Mouse (Mus musculus) gastrocnemius, postnatal 4 days (tissue): Measurements from ENCODE around the gene Sdhaf1. TPM values are rescaled to one million over a fixed set of nuclear protein-coding genes. Genes with fewer than 3 reads are reported as not detected.

ENCODE experiments used
- total RNA-seq, 2 experiments: library from RNA; stranded (reverse); gene quantifications; 2 replicates each; pipeline ENCODE4 v1.2.3; 2021

The Sdhaf1 gene
- total RNA-seq, 2 experiments from 2014 or later, result 12.0 to 13.2 TPM

Other genes starting within 250 kb of the Sdhaf1 start
- gene Gm26920, start 233.5 kb downstream of the Sdhaf1 start, total RNA-seq, result not detected
- 1 to 10 TPM; 4.8 to 5.6 TPM for gene Zfp566, start 233.4 kb downstream of the Sdhaf1 start, total RNA-seq
- gene Zfp260, start 229.1 kb downstream of the Sdhaf1 start, total RNA-seq, result 10 to 100 TPM; 52.5 to 65.2 TPM
- gene Zfp382, start 202.0 kb downstream of the Sdhaf1 start, total RNA-seq, result 1 to 10 TPM; 8.0 to 9.4 TPM
- gene Zfp146, start 154.1 kb downstream of the Sdhaf1 start, total RNA-seq, result 10 to 100 TPM; 46.2 to 54.5 TPM
- gene Cox7a1, start 139.8 kb downstream of the Sdhaf1 start, total RNA-seq, result 100 to 1,000 TPM; 268 to 275 TPM
- 100 to 1,000 TPM; 272 to 284 TPM for gene Capns1, start 125.1 kb downstream of the Sdhaf1 start, total RNA-seq
- 10 to 100 TPM; 91.6 to 94.0 TPM for gene Polr2i, start 91.9 kb downstream of the Sdhaf1 start, total RNA-seq
- gene Tbcb, start 91.6 kb downstream of the Sdhaf1 start, total RNA-seq, result 10 to 100 TPM; 62.5 to 64.9 TPM
- gene Ovol3, start 88.2 kb downstream of the Sdhaf1 start, total RNA-seq, result under 1 TPM; 0.78 TPM
- gene Thap8, start 43.8 kb downstream of the Sdhaf1 start, total RNA-seq, result under 1 TPM; 0.29 to 0.96 TPM
- gene Wdr62, start 43.5 kb downstream of the Sdhaf1 start, total RNA-seq, result 1 to 10 TPM; 5.5 to 7.4 TPM
- gene Clip3, start 32.2 kb downstream of the Sdhaf1 start, total RNA-seq, result 10 to 100 TPM; 29.8 to 42.1 TPM
- gene Alkbh6, start 15.2 kb downstream of the Sdhaf1 start, total RNA-seq, result 10 to 100 TPM; 25.0 to 26.5 TPM
- 1 to 10 TPM; 2.5 to 3.8 TPM for gene Syne4, start 9.1 kb downstream of the Sdhaf1 start, total RNA-seq
- gene E130208F15Rik, start 2.2 kb downstream of the Sdhaf1 start, total RNA-seq, result 1 to 10 TPM; 1.2 to 1.4 TPM
- 1 to 10 TPM; 3.3 to 3.8 TPM for gene Lrfn3, start 38.9 kb upstream of the Sdhaf1 start, total RNA-seq
- 10 to 100 TPM; 24.9 to 33.3 TPM for gene Tyrobp, start 89.9 kb upstream of the Sdhaf1 start, total RNA-seq
- under 1 TPM in 1 of 2 experiments, not detected in 1; 0.74 TPM for gene Hcst, start 96.0 kb upstream of the Sdhaf1 start, total RNA-seq
- under 1 TPM; 0.56 to 0.67 TPM for gene Nfkbid, start 97.8 kb upstream of the Sdhaf1 start, total RNA-seq
- gene Aplp1, start 121.6 kb upstream of the Sdhaf1 start, total RNA-seq, result 1 to 10 TPM; 3.5 to 4.2 TPM
- gene Kirrel2, start 133.8 kb upstream of the Sdhaf1 start, total RNA-seq, result under 1 TPM; 0.39 to 0.93 TPM
- gene Nphs1, start 134.4 kb upstream of the Sdhaf1 start, total RNA-seq, result not detected
- gene Prodh2, start 169.7 kb upstream of the Sdhaf1 start, total RNA-seq, result under 1 TPM in 1 of 2 experiments, not detected in 1; 0.44 TPM
- gene Arhgap33, start 211.2 kb upstream of the Sdhaf1 start, total RNA-seq, result 1 to 10 TPM; 9.6 to 9.8 TPM
- gene Hspb6, start 228.3 kb upstream of the Sdhaf1 start, total RNA-seq, result 100 to 1,000 TPM; 182 to 186 TPM
- gene Proser3, start 228.4 kb upstream of the Sdhaf1 start, total RNA-seq, result 10 to 100 TPM; 10.1 to 10.4 TPM
- gene Lin37, start 235.9 kb upstream of the Sdhaf1 start, total RNA-seq, result 10 to 100 TPM; 17.3 to 18.6 TPM
- 10 to 100 TPM; 55.6 to 62.4 TPM for gene U2af1l4, start 239.4 kb upstream of the Sdhaf1 start, total RNA-seq
- 1 to 10 TPM; 2.6 to 2.9 TPM for gene Gm49396, start 239.4 kb upstream of the Sdhaf1 start, total RNA-seq
- 100 to 1,000 TPM in 1 of 2 experiments, 10 to 100 TPM in 1; 87.0 to 103 TPM for gene Psenen, start 239.7 kb upstream of the Sdhaf1 start, total RNA-seq
- gene Igflr1, start 241.5 kb upstream of the Sdhaf1 start, total RNA-seq, result 1 to 10 TPM; 1.5 to 1.7 TPM